Mouse (Mus musculus) lung, embryonic 14.5 days (tissue): ENCODE measurements around the gene Macf1. TPM values are rescaled to one million over a fixed set of nuclear protein-coding genes. Genes with fewer than 3 reads are reported as not detected.

ENCODE experiments used
- ATAC-seq: fragments of 200-750 bp; cut with Nextera tagmentation; 2 replicates; pipeline ENCODE4 v1.8.0; 2017; ENCODE audit warnings: mild to moderate bottlenecking, moderate TSS enrichment, moderate library complexity; ENCODE audit not compliant: insufficient read depth
- DNase-seq: peaks from one replicate; pipeline ENCODE4 v3.0.0-alpha.2; 2015
- H3K27ac ChIP-seq: fragments of 300-500 bp; sonication (generic); 2 replicates; pipeline ENCODE4 v1.5.1; 2014; ENCODE audit warnings: low read depth, mild to moderate bottlenecking, moderate library complexity
- H3K27me3 ChIP-seq: fragments of 300-500 bp; sonication (generic); 2 replicates; pipeline ENCODE4 v1.6.1; 2014; ENCODE audit warnings: low read length, control low read depth; ENCODE audit not compliant: insufficient read depth
- H3K36me3 ChIP-seq: fragments of 300-500 bp; sonication (generic); 2 replicates; pipeline ENCODE4 v1.6.1; 2014; ENCODE audit warnings: control low read depth; ENCODE audit not compliant: insufficient read depth
- H3K4me1 ChIP-seq: fragments of 300-500 bp; sonication (generic); 2 replicates; pipeline ENCODE4 v1.6.1; 2014; ENCODE audit warnings: antibody characterized with exemption, control low read depth; ENCODE audit not compliant: insufficient read depth
- H3K4me2 ChIP-seq: fragments of 300-500 bp; sonication (generic); 2 replicates; pipeline ENCODE4 v1.6.1; 2014; ENCODE audit warnings: mild to moderate bottlenecking
- H3K4me3 ChIP-seq: fragments of 300-500 bp; sonication (generic); 2 replicates; pipeline ENCODE4 v1.5.1; 2014; ENCODE audit warnings: low read depth, low read length
- H3K9ac ChIP-seq: fragments of 300-500 bp; sonication (generic); 2 replicates; pipeline ENCODE4 v1.6.1; 2014
- H3K9me3 ChIP-seq: fragments of 300-500 bp; sonication (generic); 2 replicates; pipeline ENCODE4 v1.6.1; 2016; ENCODE audit warnings: low read depth, low read length, control low read depth
- CTCF ChIP-seq: IDR thresholded peaks from 2 replicates; pipeline ENCODE4 v1.5.1; 2016; ENCODE audit warnings: antibody characterized with exemption, low read depth
- WGBS: fragments of 180-500 bp; shearing (Covaris S2); extraction: QIAGEN DNeasy Blood & Tissue Kit; methylation state at CpG from one replicate; pipeline ENCODE4 v1.1.7; 2014; 5-methylcytosine and 5-hydroxymethylcytosine counted together
- polyA plus RNA-seq: library from polyadenylated mRNA; unstranded; fragments of >200 nt; fragmentation: Nextera tagmentation; extraction: Ambion mirVana; gene quantifications from 2 replicates; pipeline ENCODE4 v1.2.1, GENCODE M21; 2014

Gene Macf1
- polyA plus RNA-seq, 1 experiment from 2014 or later, result 103 TPM

GRCm38 (mm10) chr4:123360771-123361170 is 323.4 kb downstream of the Macf1 start:
- Histone ChIP-seq H3K4me3 (no peak overlapping the region), H3K36me3 (peaks cover 91% of the 10 kb centered on the region), H3K9ac (no peak overlapping the region), H3K9me3 (no peaks in the 10 kb centered on the region), H3K4me2 (no peak overlapping the region), H3K27me3 (no peaks in the 10 kb centered on the region), H3K27ac (no peak overlapping the region), H3K4me1 (no peaks in the 10 kb centered on the region)
- no peak for TF ChIP-seq CTCF
- ATAC-seq (no peak), DNase-seq (no peak)
- 92% methylated on average over 12 of the region's 12 CpGs for WGBS

- TF ChIP-seq CTCF, result no peak
- Histone ChIP-seq H3K27ac (no peak overlapping the region), H3K27me3 (no peaks in the 10 kb centered on the region), H3K9me3 (no peaks in the 10 kb centered on the region), H3K36me3 (peaks cover 91% of the 10 kb centered on the region), H3K9ac (no peak overlapping the region), H3K4me3 (no peak overlapping the region), H3K4me1 (no peaks in the 10 kb centered on the region), H3K4me2 (no peak overlapping the region)
- ATAC-seq, result no peak
- DNase-seq, result no peak
- WGBS, result 91% methylated on average over 7 of the region's 7 CpGs
These were observed 325.5 kb downstream of the Macf1 start for GRCm38 (mm10) chr4:123358613-123359012.

DNA sequence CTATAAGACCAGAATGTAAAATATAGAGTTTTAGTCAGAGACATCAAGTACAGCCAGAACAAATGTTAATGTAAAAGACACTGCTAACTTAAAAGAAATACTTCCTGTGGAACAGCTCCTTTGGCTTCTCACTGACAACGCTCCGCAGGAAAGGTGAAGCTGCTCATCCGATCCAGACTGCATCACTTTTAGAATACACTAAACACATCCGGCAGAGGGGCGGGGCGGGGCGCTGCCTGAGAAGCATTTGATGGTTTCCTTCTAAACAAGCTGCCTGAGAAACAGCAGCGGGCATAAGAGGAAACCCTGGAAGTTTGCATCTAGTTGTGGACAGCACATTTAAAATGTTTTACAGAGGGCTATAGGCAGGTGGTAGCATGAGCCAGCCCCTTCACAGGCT is 328.2 kb downstream of the Macf1 start:
- Histone ChIP-seq H3K9ac (no peak overlapping the region), H3K4me2 (no peak overlapping the region), H3K36me3 (peaks cover 88% of the 10 kb centered on the region), H3K27ac (no peak overlapping the region), H3K4me1 (no peaks in the 10 kb centered on the region), H3K4me3 (no peak overlapping the region), H3K27me3 (no peaks in the 10 kb centered on the region), H3K9me3 (no peaks in the 10 kb centered on the region)
- ATAC-seq (no peak), DNase-seq (no peak)
- no peak for TF ChIP-seq CTCF
- WGBS, result 84% methylated on average over 8 of the region's 8 CpGs

DNA sequence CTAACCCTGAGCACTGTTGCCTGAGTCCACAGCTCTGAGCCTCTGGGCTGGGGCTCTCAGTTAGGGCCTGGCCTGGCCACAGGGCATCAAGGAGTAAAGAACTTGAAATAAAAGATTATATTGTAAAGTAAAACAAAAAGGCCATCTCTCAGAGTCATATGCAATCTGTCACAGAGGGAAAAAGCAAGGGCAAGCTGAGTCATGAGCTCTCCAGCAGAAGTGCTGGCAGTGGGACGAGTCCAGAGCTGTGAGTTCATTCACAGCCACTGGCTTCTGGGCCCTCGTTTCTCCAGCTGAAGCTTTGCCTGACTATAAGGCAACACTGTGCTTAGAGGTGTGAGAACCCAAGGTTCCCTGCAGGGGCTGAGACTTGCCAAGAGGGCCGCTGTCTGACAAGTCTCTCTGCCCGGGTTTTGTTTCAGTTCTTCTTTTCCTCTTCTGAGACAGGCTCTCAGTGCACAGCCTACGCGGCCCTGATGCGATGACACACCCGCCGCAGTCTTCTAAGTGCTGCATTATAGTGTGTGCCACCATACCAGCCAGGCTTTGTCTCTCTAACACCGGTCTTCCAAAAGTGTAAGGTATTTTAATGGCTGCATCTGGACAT is 330.8 kb downstream of the Macf1 start:
- peaks cover 91% of the 10 kb centered on the region for H3K36me3 ChIP-seq
- WGBS, result 79% methylated on average over 10 of the region's 10 CpGs
- no peaks in the 10 kb centered on the region for H3K9me3 ChIP-seq
- no peak for TF ChIP-seq CTCF
- H3K9ac ChIP-seq, result no peak overlapping the region
- H3K4me3 ChIP-seq, result no peak overlapping the region
- H3K27ac ChIP-seq, result no peak overlapping the region
- no peaks in the 10 kb centered on the region for H3K4me1 ChIP-seq
- no peak for DNase-seq
- H3K27me3 ChIP-seq, result no peaks in the 10 kb centered on the region
- H3K4me2 ChIP-seq, result no peak overlapping the region
- no peak for ATAC-seq

DNA sequence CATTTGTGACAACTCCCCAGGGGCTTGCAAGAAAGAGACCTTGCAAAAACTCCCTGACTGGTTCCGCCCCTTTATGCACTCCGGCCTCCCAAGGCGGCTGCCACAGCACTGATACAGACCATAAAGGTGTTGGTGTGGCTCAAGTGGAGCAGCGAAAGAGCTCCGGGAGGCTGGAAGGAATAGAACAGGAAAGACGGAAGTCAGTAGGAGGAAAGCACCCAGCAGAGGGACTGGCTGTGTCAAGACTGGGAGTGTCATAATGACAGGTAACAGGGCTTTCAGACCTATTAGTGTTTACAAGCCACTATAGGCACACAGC is 340.7 kb downstream of the Macf1 start:
- Histone ChIP-seq H3K4me3 (peak overlapping the region; percentile 51), H3K9ac (0 out of 2 replicates have a peak overlapping the region, but pooled peaks have one; percentile 7), H3K9me3 (no peaks in the 10 kb centered on the region), H3K27ac (no peak overlapping the region), H3K4me1 (0 out of 2 replicates have a peak, but pooled peaks cover 4% of the 10 kb centered on the region), H3K4me2 (peak overlapping the region; percentile 92), H3K27me3 (peaks cover 44% of the 10 kb centered on the region), H3K36me3 (peaks cover 8% of the 10 kb centered on the region)
- ATAC-seq (peak; percentile 22), DNase-seq (no peak)
- no peak for TF ChIP-seq CTCF
- WGBS, result 5% methylated on average over 6 of the region's 6 CpGs

DNA sequence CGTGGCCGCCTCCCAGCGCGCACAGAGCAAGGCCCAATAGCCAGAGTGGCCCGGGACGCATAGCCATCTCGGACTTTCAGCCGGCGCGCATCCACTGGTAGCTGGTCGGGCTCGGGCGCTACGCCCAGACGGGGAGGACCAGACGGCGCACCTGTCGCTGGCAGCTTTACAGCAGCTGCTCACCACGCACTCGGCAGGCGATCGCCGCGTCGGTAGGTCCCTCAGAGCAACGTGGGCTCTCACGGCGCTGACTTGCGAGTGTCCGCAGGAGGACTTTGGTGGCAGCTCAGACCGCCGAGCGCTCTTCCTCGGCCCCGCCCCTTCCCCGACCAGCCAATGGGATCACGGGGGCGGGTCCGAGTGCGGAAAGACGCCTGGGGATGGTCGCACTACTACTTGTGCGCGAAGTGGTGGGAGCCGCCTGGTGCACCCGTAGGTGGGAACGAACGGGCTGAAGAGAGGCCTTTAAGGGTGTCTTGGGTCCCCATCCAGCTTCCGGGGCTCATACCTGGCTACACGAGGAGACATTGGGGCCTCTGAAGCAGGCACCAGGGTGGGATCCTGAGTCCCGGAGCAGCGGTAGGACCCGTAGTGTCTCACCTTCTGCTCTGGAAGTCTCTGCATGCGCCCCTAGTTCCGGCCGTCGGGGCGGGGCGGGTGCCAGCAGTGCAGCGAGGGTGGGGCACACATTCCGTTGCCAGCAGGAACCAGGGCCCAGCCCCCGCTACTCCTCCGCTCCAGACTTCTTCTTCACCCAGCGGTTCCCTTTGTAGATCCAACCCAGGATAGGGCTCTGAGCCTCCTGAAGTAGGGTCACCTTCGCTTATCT is 341.3 kb downstream of the Macf1 start, which contains the start of gene Bmp8a:
Gene Bmp8a (minus strand): TSS at position 611 of the 829 bp plus-strand sequence.
- Histone ChIP-seq H3K4me1 (0 out of 2 replicates have a peak, but pooled peaks cover 4% of the 10 kb centered on the region), H3K9me3 (no peaks in the 10 kb centered on the region), H3K9ac (peak within 1 kb of the TSS; percentile 23; the same call in 1 of the 2 replicates), H3K27ac (no peak within 1 kb of the TSS), H3K4me2 (peak within 1 kb of the TSS; percentile 92), H3K27me3 (peaks cover 44% of the 10 kb centered on the region), H3K36me3 (peaks cover 3% of the 10 kb centered on the region; the same call in 1 of the 2 replicates), H3K4me3 (peak within 1 kb of the TSS; percentile 51)
- TF ChIP-seq CTCF, result no peak
- WGBS, result under 1% methylated on average over 63 of the region's 65 CpGs
- ATAC-seq (peak; percentile 92), DNase-seq (peak; percentile 90)

DNA sequence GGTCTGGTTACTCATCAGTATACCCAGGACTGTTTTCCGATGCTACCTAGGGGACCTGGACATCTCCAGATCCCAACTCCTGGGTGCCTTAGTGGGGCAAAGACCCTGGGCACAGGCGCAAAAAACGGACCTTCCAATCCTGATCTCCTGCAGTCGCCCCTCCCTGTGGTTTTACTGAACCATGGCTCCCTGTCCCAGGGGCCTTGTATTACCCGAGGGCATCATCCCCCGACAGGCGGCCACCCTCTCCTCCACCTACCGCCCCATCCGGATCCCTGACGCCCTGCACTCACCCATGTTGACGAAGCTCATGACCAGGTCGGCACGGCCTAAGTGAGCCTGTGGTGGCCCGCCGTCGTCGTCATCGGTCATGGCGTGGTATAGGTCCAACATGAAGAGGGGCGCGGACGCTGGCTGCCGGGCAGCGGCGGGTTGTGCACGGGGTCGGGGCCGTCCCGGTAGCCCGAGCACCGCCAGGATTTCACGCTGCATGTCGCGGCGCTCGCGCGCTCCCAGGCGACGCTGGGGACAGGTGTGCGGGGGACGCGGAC is 342.0 kb downstream of the Macf1 start:
- Histone ChIP-seq H3K9me3 (no peaks in the 10 kb centered on the region), H3K9ac (peak overlapping the region; percentile 23; the same call in 1 of the 2 replicates), H3K27ac (no peak overlapping the region), H3K27me3 (peaks cover 44% of the 10 kb centered on the region), H3K4me1 (0 out of 2 replicates have a peak, but pooled peaks cover 4% of the 10 kb centered on the region), H3K4me2 (peak overlapping the region; percentile 92), H3K36me3 (no peaks in the 10 kb centered on the region), H3K4me3 (peak overlapping the region; percentile 51)
- peak; percentile 32 for ATAC-seq
- 3% methylated on average over 42 of the region's 43 CpGs for WGBS
- no peak for TF ChIP-seq CTCF
- DNase-seq, result peak; percentile 6
